Mouse (Mus musculus): ENCODE data around the gene Ddn.
A peak's percentile ranks its signal among the peaks of the same experiment; 100 is the strongest.

Ddn gene

GRCm38 (mm10) chr15:98809390-98809789, at the start of gene Ddn:
Gene Ddn, minus strand, starts transcription at chr15:98809490.
- DNase-seq (ENCODE audit: low spot score), result no peak

GRCm38 (mm10) chr15:98854214-98854613, 44.9 kb upstream of the Ddn start:
- no peak for DNase-seq (ENCODE audit: low spot score)

GRCm38 (mm10) chr15:98853161-98853937, 44.1 kb upstream of the Ddn start:
- no peak for DNase-seq (ENCODE audit: low spot score)

- no peak for DNase-seq (ENCODE audit: low spot score)
These were observed 43.4 kb upstream of the Ddn start for GRCm38 (mm10) chr15:98852733-98853132.

- DNase-seq (ENCODE audit: low spot score), result no peak
These were observed 42.8 kb upstream of the Ddn start for GRCm38 (mm10) chr15:98852071-98852470.

GRCm38 (mm10) chr15:98851229-98851818, 42.0 kb upstream of the Ddn start:
- no peak for DNase-seq (ENCODE audit: low spot score)

GRCm38 (mm10) chr15:98850668-98851067, 41.4 kb upstream of the Ddn start:
- no peak for DNase-seq (ENCODE audit: low spot score)

- DNase-seq (ENCODE audit: low spot score), result no peak
These were observed 40.8 kb upstream of the Ddn start for GRCm38 (mm10) chr15:98849956-98850600.

- no peak for DNase-seq (ENCODE audit: low spot score)
These were observed 39.9 kb upstream of the Ddn start for GRCm38 (mm10) chr15:98849165-98849564.

- DNase-seq (ENCODE audit: low spot score), result no peak
These were observed 36.9 kb upstream of the Ddn start for GRCm38 (mm10) chr15:98846140-98846539.

- DNase-seq (ENCODE audit: low spot score), result no peak
These were observed 35.9 kb upstream of the Ddn start for GRCm38 (mm10) chr15:98845149-98845548.

- DNase-seq (ENCODE audit: low spot score), result no peak
These were observed 34.4 kb upstream of the Ddn start for GRCm38 (mm10) chr15:98843595-98844223.

- no peak for DNase-seq (ENCODE audit: low spot score)
These were observed 30.6 kb upstream of the Ddn start for GRCm38 (mm10) chr15:98839671-98840585.

GRCm38 (mm10) chr15:98839161-98839560, 29.9 kb upstream of the Ddn start:
- DNase-seq (ENCODE audit: low spot score), result no peak

GRCm38 (mm10) chr15:98837743-98838103, 28.4 kb upstream of the Ddn start:
- DNase-seq (ENCODE audit: low spot score), result no peak

GRCm38 (mm10) chr15:98837006-98837742, 27.9 kb upstream of the Ddn start:
- no peak for DNase-seq (ENCODE audit: low spot score)

- DNase-seq (ENCODE audit: low spot score), result no peak
These were observed 26.0 kb upstream of the Ddn start for GRCm38 (mm10) chr15:98835291-98835690.

GRCm38 (mm10) chr15:98834059-98834458, 24.8 kb upstream of the Ddn start:
- no peak for DNase-seq (ENCODE audit: low spot score)

GRCm38 (mm10) chr15:98833281-98833680, 24.0 kb upstream of the Ddn start:
- DNase-seq (ENCODE audit: low spot score), result no peak

GRCm38 (mm10) chr15:98832161-98833058, 23.1 kb upstream of the Ddn start:
- DNase-seq (ENCODE audit: low spot score), result peak; percentile 15

Measured in adipocyte (in vitro differentiated cells).